Mouse (Mus musculus): ENCODE results near the gene Aldoc.

DNA sequence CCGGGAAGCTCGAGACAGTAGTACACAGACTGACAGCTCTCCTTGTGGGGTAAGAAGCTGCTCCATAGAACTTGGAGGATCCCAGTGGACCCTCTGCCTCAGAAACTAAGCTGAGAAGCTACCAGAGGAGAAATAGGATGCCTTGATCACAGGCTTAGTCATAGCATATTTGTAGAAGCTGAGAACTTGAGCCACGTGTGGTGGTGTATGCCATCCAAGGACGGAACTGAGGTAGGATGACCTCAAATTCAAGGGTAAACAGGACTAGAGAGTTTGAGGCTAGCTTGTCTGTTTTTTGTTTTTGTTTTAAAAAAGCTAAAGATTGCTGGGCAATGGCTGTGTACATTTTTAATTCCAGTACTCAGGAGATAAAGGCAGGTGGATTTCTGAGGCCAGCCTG, 17.5 kb upstream of the Aldoc start:
- no peak for TF ChIP-seq CEBPB (IDR thresholded peaks at IDR 0.05; ENCODE audit: low read depth)
- TF ChIP-seq CTCF (IDR thresholded peaks at IDR 0.05; ENCODE audit: control insufficient read depth, insufficient read depth, insufficient read length) = no peak
- TF ChIP-seq MYOD1 (IDR thresholded peaks at IDR 0.05; ENCODE audit: control insufficient read depth, insufficient read length, low read depth) = no peak
- no peak for TF ChIP-seq MAX (IDR thresholded peaks at IDR 0.05)
- no peak for TF ChIP-seq USF1 (IDR thresholded peaks at IDR 0.05; ENCODE audit: low read depth)
